Mouse (Mus musculus): ENCODE results near the gene Pqbp1. TPM values are rescaled to one million over a fixed set of nuclear protein-coding genes. Genes with fewer than 3 reads are reported as not detected.
A peak's percentile ranks its signal among the peaks of the same experiment; 100 is the strongest.

Pqbp1 gene
- total and polyA plus RNA-seq, 3 experiments, result 94.3 to 119 (median 96.6) TPM

DNA sequence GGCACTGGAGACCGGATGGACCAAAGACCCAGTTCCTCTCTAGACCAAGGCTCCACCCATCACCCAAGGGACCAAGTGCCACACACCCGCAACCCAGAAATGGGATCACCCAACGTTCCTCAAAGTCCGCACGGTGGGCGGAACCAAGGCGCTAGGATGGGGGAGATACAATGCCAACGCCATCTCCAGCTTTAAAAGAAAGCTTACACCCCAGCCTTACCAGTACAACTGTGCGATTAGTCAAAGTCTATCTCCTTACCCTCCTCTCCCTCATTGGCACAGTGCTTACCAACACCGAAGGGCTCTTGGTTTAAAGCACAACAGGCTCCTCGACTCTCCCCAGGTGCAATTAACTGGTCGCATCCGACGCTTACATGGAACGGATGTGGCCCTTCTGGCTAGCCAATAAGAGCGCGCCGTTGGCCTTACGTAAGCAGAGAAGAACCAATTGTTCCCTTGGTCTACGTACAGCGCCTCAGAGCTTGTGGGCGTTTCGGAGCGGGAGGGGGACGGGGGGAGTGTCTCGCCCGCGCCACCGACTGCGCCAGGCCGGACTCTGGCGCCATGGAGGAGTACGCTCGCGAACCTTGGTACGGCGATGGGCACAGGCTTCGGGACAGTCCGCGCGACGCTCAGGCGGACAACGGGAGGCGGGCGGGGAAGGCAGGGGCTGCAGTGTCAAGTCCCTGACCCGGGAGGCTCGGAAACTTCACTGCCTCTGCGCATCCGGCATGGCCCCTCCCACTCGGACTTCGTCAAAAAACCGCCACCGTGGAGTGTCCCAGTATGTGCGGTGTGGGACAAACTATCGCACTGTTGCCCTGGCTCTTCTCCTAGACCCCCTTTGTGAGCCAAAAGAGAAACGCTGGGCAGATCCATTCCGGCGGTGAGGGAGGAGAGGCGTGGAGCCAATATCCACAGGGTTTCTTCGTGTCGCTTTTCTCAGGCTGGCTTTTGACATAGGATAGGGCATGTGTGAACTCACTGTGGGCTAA, at the start of gene Pqbp1, which contains the start of gene Timm17b (continued):
- TF ChIP-seq ZC3H11A (IDR thresholded peaks at IDR 0.05; ENCODE audit: low read depth, low read length), result no peak

- peak; percentile 94 for DNase-seq (ENCODE audit: extremely low read depth)
- H3K79me2 ChIP-seq (replicated peaks; ENCODE audit: control insufficient read depth, extremely low read depth, insufficient read depth, poor library complexity, severe bottlenecking), result no peaks in the 10 kb centered on the region
- peaks cover 4 to 15% of the 10 kb centered on the region in 2 experiments for H3K36me3 ChIP-seq (replicated peaks in 1 of 2; ENCODE audit: control insufficient read depth in 1 of 2, insufficient read depth in 1 of 2, low read length in 1 of 2)
- no peaks in the 10 kb centered on the region for H3K9me3 ChIP-seq (replicated peaks; ENCODE audit: low read length)
- dilution Hi-C loops (cut with MboI; ENCODE audit: extremely low pct_ligation_motif_present, extremely low pct_unique_long_range_greater_than_20kb, low sequenced_read_pairs) (no loop called here), in situ Hi-C loops (cut with MboI; ENCODE audit: low pct_ligation_motif_present, low pct_unique_long_range_greater_than_20kb, low sequenced_read_pairs) (no loop called here)
- H3K4me3 ChIP-seq (replicated peaks in 1 of 3; ENCODE audit: low read depth in 2 of 3, low read length in 2 of 3, poor library complexity in 1 of 3), result peak overlapping the region; percentile 52 to 58 (median 58)
- H3K4me1 ChIP-seq (ENCODE audit: control insufficient read depth in 1 of 2, insufficient read depth in 2 of 2), result peaks cover 0 to 4% of the 10 kb centered on the region in 2 experiments; a peak in 1 of 4 replicates
- TF ChIP-seq USF2 (conservative IDR thresholded peaks at IDR 0.05; ENCODE audit: low read depth, low read length), result no peak
- peak; percentile 97 for TF ChIP-seq CHD2 (IDR thresholded peaks at IDR 0.05; ENCODE audit: low read length)
- peak; percentile 16; the same call in 1 of the 2 replicates for TF ChIP-seq BHLHE40 (IDR thresholded peaks at IDR 0.05; ENCODE audit: low read depth, low read length)
- peak; percentile 65; the same call in 1 of the 2 replicates for TF ChIP-seq MAZ (IDR thresholded peaks at IDR 0.05; ENCODE audit: low read depth, low read length)
- TF ChIP-seq ELF1 (IDR thresholded peaks at IDR 0.05; ENCODE audit: low read depth, low read length), result peak; percentile 42; the same call in 1 of the 2 replicates
- peak; percentile 54; the same call in 1 of the 2 replicates for TF ChIP-seq POLR2A (IDR thresholded peaks at IDR 0.05; ENCODE audit: low read depth, low read length)
- TF ChIP-seq ZC3H11A (IDR thresholded peaks at IDR 0.05; ENCODE audit: low read depth, low read length), result no peak
- no peak for TF ChIP-seq MAFK (IDR thresholded peaks at IDR 0.05; ENCODE audit: insufficient replicate concordance, low read length)
- 0 out of 2 replicates have a peak, but pooled peaks have one; percentile 24 for TF ChIP-seq TCF12 (IDR thresholded peaks at IDR 0.05; ENCODE audit: low read depth, low read length)
- TF ChIP-seq E2F4 (IDR thresholded peaks at IDR 0.05; ENCODE audit: insufficient replicate concordance, low read depth, low read length), result no peak
- TF ChIP-seq HCFC1 (IDR thresholded peaks at IDR 0.05; ENCODE audit: low read depth, low read length), result peak; percentile 57
- peak; percentile 86 for TF ChIP-seq NRF1 (IDR thresholded peaks at IDR 0.05; ENCODE audit: low read depth, low read length)
- TF ChIP-seq CHD1 (IDR thresholded peaks at IDR 0.05; ENCODE audit: low read depth, low read length), result no peak
- peak; percentile 21; the same call in 1 of the 2 replicates for TF ChIP-seq MEF2A (IDR thresholded peaks at IDR 0.05; ENCODE audit: borderline replicate concordance, low read depth, low read length)
- H3K4me2 ChIP-seq (ENCODE audit: insufficient read depth, low read depth, poor library complexity, severe bottlenecking), result 0 out of 2 replicates have a peak overlapping the region, but pooled peaks have one; percentile 75
- H3K27me3 ChIP-seq (replicated peaks), result no peaks in the 10 kb centered on the region
- H3K27ac ChIP-seq (ENCODE audit: insufficient read depth, low read depth), result no peak overlapping the region
- H3K9ac ChIP-seq (ENCODE audit: insufficient read depth, low read depth), result peak overlapping the region; percentile 79
Measured at GRCm38 (mm10) chrX:7947900-7948492, 48.9 kb upstream of the Pqbp1 start.

Measured in CH12.LX (cell line).